Mouse (Mus musculus) midbrain, embryonic 13.5 days (tissue): ENCODE measurements around the gene Tmem14c. TPM values are rescaled to one million over a fixed set of nuclear protein-coding genes. Genes with fewer than 3 reads are reported as not detected.

Experiments used
- ATAC-seq: fragments of 200-750 bp; cut with Nextera tagmentation; 2 replicates; pipeline ENCODE4 v1.8.0; 2017; ENCODE audit warnings: mild to moderate bottlenecking, moderate TSS enrichment, moderate library complexity
- H3K27ac ChIP-seq: fragments of 300-500 bp; sonication (generic); 2 replicates; pipeline ENCODE4 v1.5.1; 2015; ENCODE audit warnings: inconsistent platforms, mild to moderate bottlenecking, moderate library complexity
- H3K27me3 ChIP-seq: fragments of 300-500 bp; sonication (generic); 2 replicates; pipeline ENCODE4 v1.6.1; 2015; ENCODE audit warnings: mild to moderate bottlenecking, inconsistent platforms
- H3K36me3 ChIP-seq: fragments of 300-500 bp; sonication (generic); 2 replicates; pipeline ENCODE4 v1.6.1; 2015; ENCODE audit warnings: mild to moderate bottlenecking, inconsistent platforms
- H3K4me1 ChIP-seq: fragments of 300-500 bp; sonication (generic); replicated peaks from 2 replicates; pipeline ENCODE4 v1.6.1; 2015; ENCODE audit warnings: inconsistent platforms
- H3K4me2 ChIP-seq: fragments of 300-500 bp; sonication (generic); replicated peaks from 2 replicates; pipeline ENCODE4 v1.6.1; 2015; ENCODE audit warnings: moderate library complexity, mild to moderate bottlenecking, inconsistent platforms
- H3K4me3 ChIP-seq: fragments of 300-500 bp; sonication (generic); replicated peaks from 2 replicates; pipeline ENCODE4 v1.5.1; 2015; ENCODE audit warnings: mild to moderate bottlenecking, inconsistent platforms
- H3K9ac ChIP-seq: fragments of 300-500 bp; sonication (generic); replicated peaks from 2 replicates; pipeline ENCODE4 v1.6.1; 2015; ENCODE audit warnings: mild to moderate bottlenecking, inconsistent platforms
- H3K9me3 ChIP-seq: fragments of 300-500 bp; sonication (generic); 2 replicates; pipeline ENCODE4 v1.6.1; 2016; ENCODE audit warnings: mild to moderate bottlenecking, inconsistent platforms
- WGBS: fragments of 180-500 bp; shearing (Covaris S2); methylation state at CpG from one replicate; pipeline ENCODE4 v1.1.7; 2015; 5-methylcytosine and 5-hydroxymethylcytosine counted together
- polyA plus RNA-seq: library from polyadenylated mRNA; unstranded; fragments of >200 nt; fragmentation: Nextera tagmentation; extraction: Ambion mirVana; gene quantifications from 2 replicates; pipeline ENCODE4 v1.2.1, GENCODE M21; 2015

The Tmem14c gene
- polyA plus RNA-seq, 1 experiment from 2014 or later: 135 TPM

- Histone ChIP-seq H3K27ac (no peak overlapping the region), H3K4me1 (peaks cover 20% of the 10 kb centered on the region), H3K27me3 (no peaks in the 10 kb centered on the region), H3K9ac (no peak overlapping the region; the same call in 1 of the 2 replicates), H3K4me2 (no peak overlapping the region), H3K9me3 (no peaks in the 10 kb centered on the region), H3K4me3 (no peak overlapping the region), H3K36me3 (peaks cover 31% of the 10 kb centered on the region)
- no peak for ATAC-seq
- 82% methylated on average over 4 of the region's 4 CpGs for WGBS
These were observed 1.7 kb downstream of the Tmem14c start for GRCm38 (mm10) chr13:41017832-41018231.

GRCm38 (mm10) chr13:41018236-41018635 lies 2.1 kb downstream of the Tmem14c start:
- no peak overlapping the region for H3K4me3 ChIP-seq
- H3K9me3 ChIP-seq: no peaks in the 10 kb centered on the region
- peaks cover 20% of the 10 kb centered on the region for H3K4me1 ChIP-seq
- H3K9ac ChIP-seq: no peak overlapping the region
- no peak overlapping the region for H3K27ac ChIP-seq
- WGBS: 92% methylated on average over 9 of the region's 9 CpGs
- no peak for ATAC-seq
- no peaks in the 10 kb centered on the region for H3K27me3 ChIP-seq
- H3K36me3 ChIP-seq: peaks cover 27% of the 10 kb centered on the region
- no peak overlapping the region for H3K4me2 ChIP-seq

- Histone ChIP-seq H3K27me3 (no peaks in the 10 kb centered on the region), H3K9me3 (no peaks in the 10 kb centered on the region), H3K36me3 (peaks cover 28% of the 10 kb centered on the region), H3K4me3 (no peak overlapping the region), H3K4me1 (peaks cover 20% of the 10 kb centered on the region), H3K9ac (no peak overlapping the region), H3K4me2 (no peak overlapping the region), H3K27ac (no peak overlapping the region)
- ATAC-seq: no peak
- WGBS: 95% methylated on average over 13 of the region's 13 CpGs
These were observed 2.9 kb downstream of the Tmem14c start for GRCm38 (mm10) chr13:41018756-41019591.

- Histone ChIP-seq H3K36me3 (peaks cover 19% of the 10 kb centered on the region), H3K4me3 (no peak overlapping the region), H3K27ac (no peak overlapping the region), H3K9ac (no peak overlapping the region), H3K4me2 (no peak overlapping the region), H3K4me1 (peaks cover 18% of the 10 kb centered on the region), H3K9me3 (no peaks in the 10 kb centered on the region), H3K27me3 (no peaks in the 10 kb centered on the region)
- ATAC-seq: no peak
- 71% methylated on average over 7 of the region's 7 CpGs for WGBS
These were observed 4.4 kb downstream of the Tmem14c start for GRCm38 (mm10) chr13:41020494-41020893.

GRCm38 (mm10) chr13:41021607-41022006 lies 5.5 kb downstream of the Tmem14c start:
- H3K4me1 ChIP-seq: peaks cover 14% of the 10 kb centered on the region
- peaks cover 19% of the 10 kb centered on the region for H3K36me3 ChIP-seq
- no peak for ATAC-seq
- no peak overlapping the region for H3K9ac ChIP-seq
- no peak overlapping the region for H3K4me2 ChIP-seq
- H3K27me3 ChIP-seq: no peaks in the 10 kb centered on the region
- H3K9me3 ChIP-seq: no peaks in the 10 kb centered on the region
- H3K27ac ChIP-seq: no peak overlapping the region
- no peak overlapping the region for H3K4me3 ChIP-seq
- WGBS: 94% methylated on average over 6 of the region's 6 CpGs

- peaks cover 19% of the 10 kb centered on the region for H3K36me3 ChIP-seq
- no peaks in the 10 kb centered on the region for H3K9me3 ChIP-seq
- H3K27ac ChIP-seq: no peak overlapping the region
- 92% methylated on average over 13 of the region's 13 CpGs for WGBS
- H3K4me3 ChIP-seq: no peak overlapping the region
- no peak for ATAC-seq
- H3K4me1 ChIP-seq: peaks cover 9% of the 10 kb centered on the region
- H3K9ac ChIP-seq: no peak overlapping the region
- H3K27me3 ChIP-seq: no peaks in the 10 kb centered on the region
- no peak overlapping the region for H3K4me2 ChIP-seq
These were observed 6.0 kb downstream of the Tmem14c start for GRCm38 (mm10) chr13:41022099-41022498.

- ATAC-seq: no peak
- H3K4me2 ChIP-seq: no peak overlapping the region
- H3K9ac ChIP-seq: no peak overlapping the region
- H3K27ac ChIP-seq: no peak overlapping the region
- no peaks in the 10 kb centered on the region for H3K9me3 ChIP-seq
- no peaks in the 10 kb centered on the region for H3K4me1 ChIP-seq
- H3K4me3 ChIP-seq: no peak overlapping the region
- 80% methylated on average over 5 of the region's 5 CpGs for WGBS
- no peaks in the 10 kb centered on the region for H3K36me3 ChIP-seq
- H3K27me3 ChIP-seq: no peaks in the 10 kb centered on the region
These were observed 14.0 kb downstream of the Tmem14c start for GRCm38 (mm10) chr13:41030098-41030497.

GRCm38 (mm10) chr13:41042511-41042910 lies 26.4 kb downstream of the Tmem14c start:
- H3K36me3 ChIP-seq: no peaks in the 10 kb centered on the region
- ATAC-seq: no peak
- no peaks in the 10 kb centered on the region for H3K4me1 ChIP-seq
- H3K27ac ChIP-seq: no peak overlapping the region
- H3K9ac ChIP-seq: no peak overlapping the region
- H3K4me3 ChIP-seq: no peak overlapping the region
- H3K9me3 ChIP-seq: no peaks in the 10 kb centered on the region
- WGBS: 93% methylated on average over 4 of the region's 4 CpGs
- no peak overlapping the region for H3K4me2 ChIP-seq
- no peaks in the 10 kb centered on the region for H3K27me3 ChIP-seq

GRCm38 (mm10) chr13:41045901-41046300 lies 29.8 kb downstream of the Tmem14c start:
- no peak for ATAC-seq
- WGBS: 92% methylated on average over 8 of the region's 8 CpGs
- Histone ChIP-seq H3K9ac (no peak overlapping the region), H3K4me3 (no peak overlapping the region), H3K27me3 (peaks cover 9% of the 10 kb centered on the region; the same call in 1 of the 2 replicates), H3K27ac (no peak overlapping the region), H3K36me3 (no peaks in the 10 kb centered on the region), H3K4me2 (no peak overlapping the region), H3K9me3 (no peaks in the 10 kb centered on the region), H3K4me1 (no peaks in the 10 kb centered on the region)

- Histone ChIP-seq H3K27me3 (peaks cover 9% of the 10 kb centered on the region; the same call in 1 of the 2 replicates), H3K4me1 (peaks cover 8% of the 10 kb centered on the region), H3K27ac (no peak overlapping the region), H3K9me3 (no peaks in the 10 kb centered on the region), H3K9ac (no peak overlapping the region), H3K4me3 (no peak overlapping the region), H3K4me2 (no peak overlapping the region), H3K36me3 (no peaks in the 10 kb centered on the region)
- ATAC-seq: no peak
- 87% methylated on average over 6 of the region's 6 CpGs for WGBS
These were observed 31.2 kb downstream of the Tmem14c start for GRCm38 (mm10) chr13:41047280-41047679.

- H3K36me3 ChIP-seq: no peaks in the 10 kb centered on the region
- H3K27ac ChIP-seq: no peak overlapping the region
- ATAC-seq: no peak
- H3K9me3 ChIP-seq: no peaks in the 10 kb centered on the region
- no peak overlapping the region for H3K4me2 ChIP-seq
- H3K4me1 ChIP-seq: peaks cover 10% of the 10 kb centered on the region
- WGBS: 23% methylated on average over 5 of the region's 5 CpGs
- H3K4me3 ChIP-seq: no peak overlapping the region
- no peak overlapping the region for H3K9ac ChIP-seq
- peaks cover 21% of the 10 kb centered on the region for H3K27me3 ChIP-seq
These were observed 35.9 kb downstream of the Tmem14c start for GRCm38 (mm10) chr13:41051965-41052364.

- Histone ChIP-seq H3K9ac (no peak overlapping the region), H3K36me3 (no peaks in the 10 kb centered on the region), H3K9me3 (no peaks in the 10 kb centered on the region), H3K27ac (no peak overlapping the region), H3K4me1 (no peaks in the 10 kb centered on the region), H3K4me3 (no peak overlapping the region), H3K27me3 (no peaks in the 10 kb centered on the region), H3K4me2 (no peak overlapping the region)
- WGBS: 99% methylated on average over 4 of the region's 4 CpGs
- no peak for ATAC-seq
These were observed 51.5 kb downstream of the Tmem14c start for GRCm38 (mm10) chr13:41067618-41068017.

- no peaks in the 10 kb centered on the region for H3K4me1 ChIP-seq
- 90% methylated on average over 11 of the region's 11 CpGs for WGBS
- H3K9ac ChIP-seq: no peak overlapping the region
- H3K27me3 ChIP-seq: peaks cover 4% of the 10 kb centered on the region
- no peak overlapping the region for H3K4me2 ChIP-seq
- H3K36me3 ChIP-seq: no peaks in the 10 kb centered on the region
- no peak for ATAC-seq
- no peak overlapping the region for H3K27ac ChIP-seq
- H3K4me3 ChIP-seq: no peak overlapping the region
- H3K9me3 ChIP-seq: no peaks in the 10 kb centered on the region
These were observed 55.5 kb downstream of the Tmem14c start for GRCm38 (mm10) chr13:41071617-41072016.
